Mouse (Mus musculus) myocyte (in vitro differentiated cells): ENCODE data around the gene Efcab5.

Source experiments
- E2F4 ChIP-seq: IDR thresholded peaks from one replicate; pipeline ENCODE4 v1.6.1; 2011; ENCODE audit warnings: mild to moderate bottlenecking, control low read depth, moderate library complexity; ENCODE audit not compliant: insufficient read depth
- MAX ChIP-seq: IDR thresholded peaks from one replicate; pipeline ENCODE4 v1.6.1; 2011; ENCODE audit warnings: low read depth, mild to moderate bottlenecking, control low read depth
- MYOG ChIP-seq, 3 experiments: IDR thresholded peaks; one replicate each; pipeline ENCODE4 v1.6.1; 2011; ENCODE audit warnings: control low read depth in 2 of 3, low read depth in 2 of 3, mild to moderate bottlenecking in 2 of 3; ENCODE audit not compliant: insufficient read length in 2 of 3, control insufficient read depth in 1 of 3, insufficient read depth in 1 of 3
- POLR2A ChIP-seq: IDR thresholded peaks from one replicate; pipeline ENCODE4 v1.6.1; 2011; ENCODE audit warnings: low read depth, mild to moderate bottlenecking, control low read depth, moderate library complexity; ENCODE audit not compliant: insufficient read length
- POLR2AphosphoS2 ChIP-seq: IDR thresholded peaks from one replicate; pipeline ENCODE4 v1.6.1; 2011; ENCODE audit warnings: low read depth, control low read depth; ENCODE audit not compliant: insufficient read length
- TCF12 ChIP-seq: IDR thresholded peaks from one replicate; pipeline ENCODE4 v1.6.1; 2011; ENCODE audit warnings: mild to moderate bottlenecking, control low read depth; ENCODE audit not compliant: poor library complexity, insufficient read depth, severe bottlenecking
- USF1 ChIP-seq: IDR thresholded peaks from one replicate; pipeline ENCODE4 v1.6.1; 2011; ENCODE audit warnings: low read depth, mild to moderate bottlenecking, control low read depth, moderate library complexity

- no peak for TF ChIP-seq MAX
- TF ChIP-seq POLR2A = no peak
- TF ChIP-seq E2F4 = no peak
- TF ChIP-seq POLR2AphosphoS2 = no peak
- no peak for TF ChIP-seq TCF12
- no peak for TF ChIP-seq MYOG (IDR thresholded peaks at IDR 0.05; ENCODE audit: control insufficient read depth in 1 of 3, insufficient read depth in 1 of 3, insufficient read length in 2 of 3, low read depth in 2 of 3)
- peak; percentile 19 for TF ChIP-seq USF1
Measured at GRCm38 (mm10) chr11:77061951-77062350, 126.8 kb downstream of the Efcab5 start.
